Mouse (Mus musculus) granulocyte monocyte progenitor cell, adult 5-6 weeks (primary cell): ENCODE measurements at regions not wholly inside any gene's neighbourhood (a gene's known extent, or its start where the extent isn't known, plus 50 kb on each side); places are given as distances from the start of the nearest gene placed in this dataset.

Experiments
- ATAC-seq: replicated peaks from 2 replicates; pipeline ENCODE4 v1.8.0; 2016; ENCODE audit warnings: mild to moderate bottlenecking, moderate TSS enrichment, inconsistent platforms; ENCODE audit not compliant: poor library complexity, severe bottlenecking

- ATAC-seq, result no peak
These were observed 310.1 kb downstream of the Matn1 start for GRCm38 (mm10) chr4:131254243-131254642.

GRCm38 (mm10) chr4:131254691-131255090 is 310.5 kb downstream of the Matn1 start:
- ATAC-seq, result 0 out of 2 replicates have a peak, but pooled peaks have one; percentile 43

- ATAC-seq, result no peak
These were observed 317.1 kb downstream of the Matn1 start for GRCm38 (mm10) chr4:131261236-131261635.

GRCm38 (mm10) chr4:131262909-131263308 is 318.7 kb downstream of the Matn1 start:
- ATAC-seq, result no peak

- ATAC-seq, result no peak
These were observed 322.6 kb downstream of the Matn1 start for GRCm38 (mm10) chr4:131266764-131267163.

- ATAC-seq, result no peak
These were observed 323.6 kb downstream of the Matn1 start for GRCm38 (mm10) chr4:131267760-131268159.

- 0 out of 2 replicates have a peak, but pooled peaks have one; percentile 18 for ATAC-seq
These were observed 326.0 kb downstream of the Matn1 start for GRCm38 (mm10) chr4:131270192-131270591.

- ATAC-seq, result peak; percentile 43
These were observed 327.9 kb downstream of the Matn1 start for GRCm38 (mm10) chr4:131272060-131272459.

- ATAC-seq, result no peak
These were observed 349.4 kb downstream of the Matn1 start for GRCm38 (mm10) chr4:131293560-131293959.

- peak; percentile 83 for ATAC-seq
These were observed 354.0 kb downstream of the Matn1 start for GRCm38 (mm10) chr4:131298011-131298674.

GRCm38 (mm10) chr4:131303936-131304335 is 359.8 kb downstream of the Matn1 start:
- ATAC-seq, result no peak

- ATAC-seq, result no peak
These were observed 360.2 kb downstream of the Matn1 start for GRCm38 (mm10) chr4:131304361-131304777.

GRCm38 (mm10) chr4:131314231-131314630 is 370.0 kb downstream of the Matn1 start:
- no peak for ATAC-seq

- ATAC-seq, result no peak
These were observed 371.9 kb downstream of the Matn1 start for GRCm38 (mm10) chr4:131316041-131316440.

- no peak for ATAC-seq
These were observed 378.1 kb downstream of the Matn1 start for GRCm38 (mm10) chr4:131322323-131322722.

- no peak for ATAC-seq
These were observed 380.3 kb downstream of the Matn1 start for GRCm38 (mm10) chr4:131324486-131324885.

GRCm38 (mm10) chr4:131325200-131325599 is 381.0 kb downstream of the Matn1 start:
- ATAC-seq, result no peak

- ATAC-seq, result no peak
These were observed 381.4 kb downstream of the Matn1 start for GRCm38 (mm10) chr4:131325609-131326008.

GRCm38 (mm10) chr4:131329398-131329797 is 385.2 kb downstream of the Matn1 start:
- no peak for ATAC-seq

- ATAC-seq, result no peak
These were observed 387.5 kb downstream of the Matn1 start for GRCm38 (mm10) chr4:131331646-131332045.

GRCm38 (mm10) chr4:131336801-131337200 is 392.6 kb downstream of the Matn1 start:
- no peak for ATAC-seq

GRCm38 (mm10) chr4:131340993-131341695 is 397.0 kb downstream of the Matn1 start:
- ATAC-seq, result no peak
